24 mouse cellular contexts compared by ENCODE assay signal in the genomic region with DNA sequence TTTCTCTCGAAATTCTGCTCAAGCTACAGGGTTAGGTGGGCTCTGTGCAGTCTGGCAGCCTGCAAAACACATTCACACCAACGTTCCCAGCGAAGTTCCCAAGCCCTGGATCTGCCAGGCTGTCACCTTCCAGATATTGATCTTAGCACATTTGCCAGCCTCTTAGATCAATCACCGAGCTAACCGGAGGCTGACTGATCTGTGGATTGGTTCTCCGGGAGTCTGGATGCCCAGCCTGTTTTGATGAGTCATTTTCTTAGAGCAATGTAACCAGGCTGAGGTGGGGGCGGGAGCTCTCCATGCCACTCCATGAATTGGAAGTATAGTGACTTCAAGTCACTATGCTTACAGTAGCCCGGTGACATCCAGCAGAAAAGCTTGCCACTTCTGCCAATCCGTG.
"Had no signal": no experiment of that assay in that cellular context is flagged by ENCODE, and none has a peak within 500 bp of the region (broad histone marks: within the 10 kb centered on the region; RNA-seq: fewer than 3 reads in every experiment).

No protein-coding gene starts in this region.

- H3K36me3 ChIP-seq: heart, embryonic 10.5 days; heart, embryonic 12.5 days; hindbrain, embryonic 10.5 days; hindbrain, embryonic 12.5 days; intestine, embryonic 15.5 days; limb, embryonic 10.5 days; limb, embryonic 12.5 days had no signal

- H3K4me3 ChIP-seq: gastrocnemius, adult 2 months; heart, embryonic 10.5 days; heart, embryonic 12.5 days; hindbrain, embryonic 10.5 days; hindbrain, embryonic 12.5 days; intestine, embryonic 15.5 days; layer of hippocampus, adult 2 months; left cerebral cortex, adult 2 months; limb, embryonic 10.5 days; limb, embryonic 12.5 days had no signal

- H3K27ac ChIP-seq: heart, embryonic 10.5 days; hindbrain, embryonic 10.5 days; hindbrain, embryonic 12.5 days; hindbrain, embryonic 14.5 days; intestine, embryonic 15.5 days; layer of hippocampus, adult 2 months; left cerebral cortex, adult 2 months; limb, embryonic 10.5 days; limb, embryonic 12.5 days had no signal

- H3K27me3 ChIP-seq: hindbrain, embryonic 12.5 days; intestine, embryonic 15.5 days; limb, embryonic 12.5 days had no signal

- H3K4me1 ChIP-seq: heart, embryonic 10.5 days; heart, embryonic 12.5 days; hindbrain, embryonic 10.5 days; hindbrain, embryonic 12.5 days; intestine, embryonic 15.5 days had no signal

- H3K9me3 ChIP-seq: heart, embryonic 10.5 days; hindbrain, embryonic 12.5 days; intestine, embryonic 15.5 days had no signal

- H3K4me2 ChIP-seq: heart, embryonic 12.5 days; hindbrain, embryonic 12.5 days; hindbrain, embryonic 14.5 days; intestine, embryonic 15.5 days; limb, embryonic 12.5 days had no signal

- DNase-seq: gastrocnemius, adult 2 months; gastrocnemius, postnatal 10 days; gastrocnemius, postnatal 25 days; heart, adult 18-20 months; heart, postnatal 10 days; heart, postnatal 4 days; kidney, adult 18-20 months; kidney, adult 8-10 months; kidney, postnatal 10 days; kidney, postnatal 4 days; liver had no signal

- H3K9ac ChIP-seq: heart, embryonic 12.5 days; hindbrain, embryonic 12.5 days; hindbrain, embryonic 14.5 days; intestine, embryonic 15.5 days; limb, embryonic 12.5 days had no signal

- ATAC-seq: hindbrain, embryonic 16.5 days; inflammation-experienced regulatory T-cells, adult 6 months; intestine, embryonic 15.5 days; intestine, postnatal 0 days had no signal
